Mouse (Mus musculus): ENCODE data around the gene Fam131c. TPM values are rescaled to one million over a fixed set of nuclear protein-coding genes. Genes with fewer than 3 reads are reported as not detected.

Gene Fam131c
- polyA plus RNA-seq, 1 experiment from 2014 or later: 0.29 TPM

DNA sequence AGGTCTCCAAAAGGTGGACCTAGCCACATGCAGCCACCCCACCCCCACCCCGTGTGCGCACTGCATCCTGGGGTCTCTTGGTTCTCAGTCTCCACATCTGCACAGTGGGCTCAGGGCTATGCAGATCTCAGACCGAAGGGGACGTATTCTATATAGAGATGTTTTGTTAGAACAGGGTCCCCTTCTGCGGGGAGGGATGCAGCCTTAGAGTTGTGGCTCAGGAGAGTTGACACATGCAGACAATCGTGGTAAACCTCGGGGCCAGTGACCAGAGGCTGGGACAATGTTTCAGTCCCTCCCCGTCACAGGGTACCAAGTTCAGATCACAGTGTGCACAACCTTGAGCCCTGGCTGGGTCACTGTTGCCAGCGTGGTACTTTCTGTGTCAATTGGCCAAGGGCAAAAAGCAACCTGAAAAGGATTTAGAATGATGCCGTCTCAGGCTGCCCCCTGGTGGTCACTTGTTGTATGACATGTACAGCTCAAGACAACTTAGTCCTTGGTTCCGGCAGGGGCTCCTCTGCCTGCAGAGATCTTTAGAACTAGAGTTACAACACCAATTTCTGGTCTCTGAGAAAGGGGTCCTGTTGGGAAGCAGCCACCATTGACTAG, 5.0 kb upstream of the Fam131c start:
- H3K27ac ChIP-seq: no peak overlapping the region
- peaks cover 12% of the 10 kb centered on the region for H3K4me1 ChIP-seq
- no peaks in the 10 kb centered on the region for H3K9me3 ChIP-seq (replicated peaks)
- no peaks in the 10 kb centered on the region for H3K36me3 ChIP-seq
- WGBS: 29% methylated on average over 11 of the region's 11 CpGs
- no peak overlapping the region for H3K4me3 ChIP-seq
- H3K27me3 ChIP-seq (ENCODE audit: low read depth, poor library complexity, severe bottlenecking): peaks cover 68% of the 10 kb centered on the region
- DNase-seq (ENCODE audit: low spot score): peak; percentile 95

- no peak for DNase-seq (ENCODE audit: low spot score)
- 66% methylated on average over 8 of the region's 8 CpGs for WGBS
- Histone ChIP-seq H3K4me3 (no peak overlapping the region), H3K27ac (no peak overlapping the region), H3K9me3 (replicated peaks) (no peaks in the 10 kb centered on the region), H3K4me1 (peaks cover 16% of the 10 kb centered on the region), H3K36me3 (no peaks in the 10 kb centered on the region), H3K27me3 (ENCODE audit: low read depth, poor library complexity, severe bottlenecking) (peaks cover 89% of the 10 kb centered on the region)
These were observed 2.9 kb upstream of the Fam131c start for GRCm38 (mm10) chr4:141365126-141365525.

DNA sequence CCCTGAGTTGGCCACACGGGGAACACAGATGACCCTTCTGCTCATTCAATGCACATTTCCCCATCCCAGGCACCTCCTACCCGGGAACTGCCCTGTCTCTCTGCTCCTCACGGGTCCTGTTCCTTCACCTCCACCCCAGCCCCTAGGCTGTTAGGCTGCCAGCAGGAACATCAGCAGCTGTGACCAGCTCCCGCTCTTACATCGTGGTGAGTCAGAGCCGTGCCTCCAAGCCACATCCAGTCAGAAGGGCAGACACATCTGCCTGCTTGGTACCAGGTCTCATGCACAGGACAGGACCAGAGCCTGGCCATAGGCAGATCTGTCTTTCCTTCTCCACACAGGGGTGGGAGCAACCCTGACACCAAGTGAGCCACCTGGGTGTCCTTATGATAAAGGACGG, 2.1 kb upstream of the Fam131c start:
- 51% methylated on average over 7 of the region's 7 CpGs for WGBS
- DNase-seq (ENCODE audit: low spot score): no peak
- Histone ChIP-seq H3K27ac (no peak overlapping the region), H3K4me1 (peaks cover 16% of the 10 kb centered on the region), H3K4me3 (no peak overlapping the region), H3K27me3 (ENCODE audit: low read depth, poor library complexity, severe bottlenecking) (peaks cover 96% of the 10 kb centered on the region), H3K36me3 (no peaks in the 10 kb centered on the region), H3K9me3 (replicated peaks) (no peaks in the 10 kb centered on the region)

GRCm38 (mm10) chr4:141372426-141372825, 4.4 kb downstream of the Fam131c start:
- DNase-seq (ENCODE audit: low spot score): no peak
- Histone ChIP-seq H3K27ac (no peak overlapping the region), H3K4me3 (no peak overlapping the region), H3K27me3 (ENCODE audit: low read depth, poor library complexity, severe bottlenecking) (peaks cover 49% of the 10 kb centered on the region), H3K4me1 (peaks cover 15% of the 10 kb centered on the region), H3K36me3 (no peaks in the 10 kb centered on the region), H3K9me3 (replicated peaks) (no peaks in the 10 kb centered on the region)
- WGBS: 90% methylated on average over 5 of the region's 5 CpGs

DNA sequence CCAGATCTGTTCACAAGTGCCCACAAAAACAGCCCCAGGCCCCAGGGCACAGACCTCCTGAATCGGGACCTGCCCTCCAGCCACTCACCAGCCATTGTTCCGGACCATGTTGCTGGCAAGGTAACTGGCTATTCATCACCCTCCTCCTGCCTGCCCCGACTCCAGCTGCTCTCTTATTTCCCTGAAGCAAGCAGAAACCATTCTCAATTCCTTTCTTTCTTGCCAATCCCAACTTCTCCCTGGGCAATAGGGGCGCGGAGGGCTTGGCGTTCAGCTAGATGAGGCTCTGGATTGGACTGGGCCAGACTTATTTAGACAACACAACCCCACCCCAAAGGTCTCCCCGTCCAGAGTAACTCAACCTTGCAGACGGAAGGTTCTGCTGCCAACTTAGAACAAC, 11.7 kb downstream of the Fam131c start:
- WGBS: 71% methylated on average over 8 of the region's 8 CpGs
- no peaks in the 10 kb centered on the region for H3K9me3 ChIP-seq (replicated peaks)
- peaks cover 26% of the 10 kb centered on the region for H3K4me1 ChIP-seq
- peaks cover 53% of the 10 kb centered on the region for H3K27me3 ChIP-seq (ENCODE audit: low read depth, poor library complexity, severe bottlenecking)
- H3K36me3 ChIP-seq: no peaks in the 10 kb centered on the region
- no peak for DNase-seq (ENCODE audit: low spot score)
- no peak overlapping the region for H3K27ac ChIP-seq
- no peak overlapping the region for H3K4me3 ChIP-seq

DNA sequence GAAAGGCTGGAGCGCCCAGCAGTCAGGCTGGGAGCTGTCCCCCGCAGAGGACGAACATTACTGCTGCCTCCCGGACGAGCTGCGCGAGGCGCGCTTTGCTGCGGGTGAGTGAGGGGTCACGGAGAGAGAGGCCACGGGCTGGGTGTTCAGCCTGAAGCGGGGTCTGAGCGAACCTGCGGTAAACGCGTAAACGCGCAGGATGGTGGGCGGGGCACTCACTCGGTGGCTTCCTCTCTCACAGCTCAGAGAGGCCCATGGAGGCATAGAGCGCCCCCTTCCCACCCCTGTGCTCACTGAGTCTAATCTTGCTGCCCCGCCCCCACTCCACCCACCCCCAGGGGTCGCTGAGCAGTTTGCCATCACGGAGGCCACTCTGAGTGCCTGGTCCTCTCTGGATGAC, 14.4 kb downstream of the Fam131c start:
- under 1% methylated on average over 25 of the region's 25 CpGs for WGBS
- DNase-seq (ENCODE audit: low spot score): peak; percentile 53

DNA sequence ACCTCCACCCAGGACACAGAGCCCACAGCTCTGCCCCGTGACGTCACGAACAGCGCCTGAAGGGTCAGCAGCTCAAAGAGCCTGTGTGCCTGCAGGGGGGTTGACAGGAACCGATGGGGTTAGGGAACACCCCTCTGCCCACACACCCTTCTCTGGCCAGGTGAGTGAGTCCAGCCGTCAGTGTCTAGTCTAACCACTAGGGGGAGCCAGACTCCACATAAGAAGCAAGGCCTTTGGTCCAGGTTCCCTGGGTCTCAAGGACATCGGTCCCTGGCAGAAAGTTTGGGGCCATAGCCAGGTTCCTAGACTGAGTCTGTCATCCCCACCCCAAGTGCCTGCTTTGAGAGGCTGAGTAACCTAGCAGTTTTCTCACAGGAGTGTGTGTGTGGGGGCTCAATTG, 17.3 kb downstream of the Fam131c start:
- 1% methylated on average over 7 of the region's 7 CpGs for WGBS
- Histone ChIP-seq H3K4me3 (0 out of 2 replicates have a peak overlapping the region, but pooled peaks have one; percentile 11), H3K27ac (no peak overlapping the region), H3K9me3 (replicated peaks) (no peaks in the 10 kb centered on the region), H3K27me3 (ENCODE audit: low read depth, poor library complexity, severe bottlenecking) (peaks cover 51% of the 10 kb centered on the region), H3K36me3 (no peaks in the 10 kb centered on the region), H3K4me1 (peaks cover 39% of the 10 kb centered on the region)
- peak; percentile 75 for DNase-seq (ENCODE audit: low spot score)

More for the DNA sequence above, 14.4 kb downstream of the Fam131c start:
- Histone ChIP-seq H3K9me3 (replicated peaks) (no peaks in the 10 kb centered on the region), H3K27me3 (ENCODE audit: low read depth, poor library complexity, severe bottlenecking) (peaks cover 61% of the 10 kb centered on the region), H3K4me3 (peak overlapping the region; percentile 49), H3K36me3 (no peaks in the 10 kb centered on the region), H3K4me1 (peaks cover 30% of the 10 kb centered on the region), H3K27ac (peak overlapping the region; percentile 50)

- 75% methylated on average over 7 of the region's 7 CpGs for WGBS
- H3K36me3 ChIP-seq: no peaks in the 10 kb centered on the region
- H3K9me3 ChIP-seq (replicated peaks): no peaks in the 10 kb centered on the region
- H3K27ac ChIP-seq: no peak overlapping the region
- H3K4me3 ChIP-seq: no peak overlapping the region
- peaks cover 39% of the 10 kb centered on the region for H3K4me1 ChIP-seq
- peaks cover 43% of the 10 kb centered on the region for H3K27me3 ChIP-seq (ENCODE audit: low read depth, poor library complexity, severe bottlenecking)
- DNase-seq (ENCODE audit: low spot score): no peak
These were observed 18.1 kb downstream of the Fam131c start for GRCm38 (mm10) chr4:141386150-141386549.

- Histone ChIP-seq H3K9me3 (replicated peaks) (no peaks in the 10 kb centered on the region), H3K36me3 (no peaks in the 10 kb centered on the region), H3K27ac (peak overlapping the region; percentile 66), H3K27me3 (ENCODE audit: low read depth, poor library complexity, severe bottlenecking) (peaks cover 37% of the 10 kb centered on the region), H3K4me1 (peaks cover 35% of the 10 kb centered on the region), H3K4me3 (no peak overlapping the region)
- peak; percentile 82 for DNase-seq (ENCODE audit: low spot score)
- WGBS: 24% methylated on average over 5 of the region's 5 CpGs
These were observed 19.2 kb downstream of the Fam131c start for GRCm38 (mm10) chr4:141387093-141387784.

DNA sequence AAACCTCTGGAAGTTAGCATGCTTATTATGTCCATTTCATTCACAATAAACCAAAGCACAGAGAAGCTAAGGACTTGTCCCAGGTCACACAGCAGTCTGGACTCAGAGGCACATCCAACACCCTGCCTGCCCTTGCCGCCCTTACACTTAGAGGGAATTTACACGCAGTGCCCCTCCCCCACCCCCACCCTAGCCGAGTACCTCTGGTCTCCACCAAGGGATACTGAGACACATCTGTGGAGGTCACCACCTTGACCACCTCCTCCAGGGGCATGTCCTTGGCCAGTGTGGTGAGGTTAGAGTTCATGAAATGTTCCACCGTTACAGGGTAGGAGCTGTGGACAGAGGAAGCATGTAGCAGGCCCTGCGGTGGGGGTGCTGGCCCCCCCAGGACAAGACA, 19.9 kb downstream of the Fam131c start:
- 65% methylated on average over 5 of the region's 5 CpGs for WGBS
- no peaks in the 10 kb centered on the region for H3K9me3 ChIP-seq (replicated peaks)
- H3K27me3 ChIP-seq (ENCODE audit: low read depth, poor library complexity, severe bottlenecking): peaks cover 36% of the 10 kb centered on the region
- no peaks in the 10 kb centered on the region for H3K36me3 ChIP-seq
- H3K4me3 ChIP-seq: no peak overlapping the region
- H3K4me1 ChIP-seq: peaks cover 28% of the 10 kb centered on the region
- no peak for DNase-seq (ENCODE audit: low spot score)
- peak overlapping the region; percentile 66 for H3K27ac ChIP-seq

GRCm38 (mm10) chr4:141389366-141390150, 21.5 kb downstream of the Fam131c start:
- Histone ChIP-seq H3K27me3 (ENCODE audit: low read depth, poor library complexity, severe bottlenecking) (peaks cover 32% of the 10 kb centered on the region), H3K9me3 (replicated peaks) (no peaks in the 10 kb centered on the region), H3K36me3 (no peaks in the 10 kb centered on the region), H3K27ac (no peak overlapping the region), H3K4me1 (peaks cover 22% of the 10 kb centered on the region), H3K4me3 (no peak overlapping the region)
- no peak for DNase-seq (ENCODE audit: low spot score)
- WGBS: 70% methylated on average over 18 of the region's 18 CpGs

DNA sequence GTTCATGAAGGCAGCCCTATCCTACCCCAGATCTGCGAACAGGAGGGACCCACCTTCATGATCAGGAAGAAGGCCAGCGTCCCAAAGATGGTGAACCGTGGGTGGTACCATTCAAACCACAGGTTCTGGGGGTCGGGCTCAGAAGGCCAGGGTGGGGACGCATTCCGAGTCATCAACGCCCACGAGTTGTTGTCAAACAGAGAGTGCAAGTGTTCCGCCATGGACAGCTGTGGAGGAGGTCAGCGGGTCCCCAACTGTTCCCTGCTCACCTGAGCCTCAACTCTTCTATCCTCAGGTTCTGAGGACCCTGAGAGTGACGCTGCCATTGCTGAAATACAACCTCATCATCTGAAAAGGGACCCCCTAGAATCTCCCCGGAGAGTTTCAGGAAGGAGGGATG, 23.3 kb downstream of the Fam131c start:
- DNase-seq (ENCODE audit: low spot score): no peak
- H3K9me3 ChIP-seq (replicated peaks): no peaks in the 10 kb centered on the region
- peaks cover 40% of the 10 kb centered on the region for H3K27me3 ChIP-seq (ENCODE audit: low read depth, poor library complexity, severe bottlenecking)
- H3K4me1 ChIP-seq: peaks cover 21% of the 10 kb centered on the region
- WGBS: 76% methylated on average over 12 of the region's 12 CpGs
- no peak overlapping the region for H3K27ac ChIP-seq
- no peak overlapping the region for H3K4me3 ChIP-seq
- no peaks in the 10 kb centered on the region for H3K36me3 ChIP-seq

GRCm38 (mm10) chr4:141394751-141395150, 26.7 kb downstream of the Fam131c start:
- 19% methylated on average over 16 of the region's 16 CpGs for WGBS
- H3K27me3 ChIP-seq (ENCODE audit: low read depth, poor library complexity, severe bottlenecking): peaks cover 66% of the 10 kb centered on the region
- H3K36me3 ChIP-seq: no peaks in the 10 kb centered on the region
- H3K4me3 ChIP-seq: peak overlapping the region; percentile 19
- 0 out of 2 replicates have a peak overlapping the region, but pooled peaks have one; percentile 33 for H3K27ac ChIP-seq
- peaks cover 21% of the 10 kb centered on the region for H3K4me1 ChIP-seq
- no peak for DNase-seq (ENCODE audit: low spot score)
- no peaks in the 10 kb centered on the region for H3K9me3 ChIP-seq (replicated peaks)
